Mouse (Mus musculus): Measurements from ENCODE around the gene Trio.

Trio gene

DNA sequence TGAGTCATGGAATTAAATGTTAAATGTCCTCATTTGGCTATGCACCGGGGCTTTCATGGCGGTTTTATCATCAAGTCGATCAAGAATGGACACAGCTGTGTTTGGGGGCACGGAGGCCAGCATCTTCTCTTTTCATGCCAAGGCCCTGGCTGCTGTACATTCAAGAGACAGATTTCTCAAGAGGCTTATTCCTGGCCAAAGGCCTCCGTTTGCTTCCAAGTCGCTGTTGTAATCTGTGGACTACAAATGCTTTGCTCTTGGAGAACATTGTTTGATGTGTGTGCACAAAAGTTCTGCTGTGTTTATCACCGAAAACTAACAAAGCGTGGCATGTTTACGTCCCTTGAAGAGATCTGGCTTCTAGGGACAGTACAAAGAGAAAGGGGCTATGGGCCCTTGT lies 314.9 kb downstream of the Trio start:
- DNase-seq (ENCODE audit: low spot score), result no peak

DNA sequence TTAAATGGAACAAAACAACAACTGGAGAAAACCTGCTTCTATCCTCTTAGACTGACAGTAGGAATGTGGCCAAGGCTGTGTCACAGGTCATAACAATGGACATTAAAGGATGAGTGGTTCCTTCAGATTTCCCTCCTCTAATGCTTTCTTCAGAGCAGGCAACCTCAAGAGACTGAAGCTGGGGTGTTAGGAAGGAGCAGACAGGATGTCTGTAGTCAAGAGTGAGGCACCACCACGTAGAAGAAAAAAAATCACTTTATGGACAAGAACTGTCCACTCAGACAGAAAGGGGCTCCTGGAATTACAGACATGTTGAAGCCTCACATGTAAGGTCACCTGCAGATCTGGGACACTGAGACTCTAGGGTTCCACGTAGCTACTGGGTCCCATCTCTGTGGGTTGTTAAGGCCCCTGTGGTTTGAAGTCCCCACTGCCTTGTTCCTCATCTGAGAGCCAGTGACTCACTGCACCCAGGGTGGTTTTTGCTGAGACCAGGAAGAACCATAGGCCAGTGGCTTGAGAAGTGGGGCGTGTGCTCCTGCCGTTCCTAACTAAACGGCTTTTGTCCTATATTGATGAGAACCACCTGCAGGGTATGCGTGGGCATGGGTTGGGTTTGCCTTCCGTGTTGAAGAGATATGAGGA lies 316.6 kb downstream of the Trio start:
- no peak for DNase-seq (ENCODE audit: low spot score)

DNA sequence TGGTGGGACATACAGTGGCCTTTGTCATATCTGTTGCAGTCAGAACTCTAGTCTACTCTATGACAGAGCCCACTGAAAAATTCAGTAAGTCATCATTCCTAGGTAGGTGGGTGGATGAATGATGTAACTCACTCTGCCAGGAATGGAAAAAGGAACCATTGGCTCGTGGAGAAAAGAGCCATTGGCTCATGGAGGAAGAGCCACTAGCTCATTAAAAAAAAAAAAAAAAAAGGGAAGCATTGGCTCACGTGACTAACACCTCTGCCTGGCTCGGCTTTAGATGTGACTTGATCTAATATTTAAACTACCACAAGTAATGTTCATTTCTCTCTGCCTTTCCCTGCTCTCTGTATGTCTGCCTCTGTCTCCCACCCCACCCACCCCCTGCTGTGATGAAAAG lies 317.1 kb downstream of the Trio start:
- DNase-seq (ENCODE audit: low spot score), result no peak

DNA sequence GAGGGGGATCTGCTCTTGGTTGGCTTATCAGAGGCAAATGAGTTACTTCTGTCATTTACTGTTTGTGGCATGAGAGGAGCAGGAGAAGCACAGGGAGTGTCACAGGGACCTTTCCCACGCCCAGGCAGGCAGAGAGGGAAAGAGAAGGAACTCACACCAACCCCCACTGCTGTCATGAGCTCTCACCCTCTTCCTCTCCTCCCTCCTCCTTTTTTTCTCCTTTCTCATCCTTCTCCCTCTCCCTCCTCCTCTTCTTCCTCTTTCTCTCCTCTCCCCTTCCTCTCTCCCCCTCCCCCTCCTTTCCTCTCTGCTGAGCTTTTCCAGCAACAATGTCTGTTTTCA lies 322.7 kb downstream of the Trio start:
- no peak for DNase-seq (ENCODE audit: low spot score)

DNA sequence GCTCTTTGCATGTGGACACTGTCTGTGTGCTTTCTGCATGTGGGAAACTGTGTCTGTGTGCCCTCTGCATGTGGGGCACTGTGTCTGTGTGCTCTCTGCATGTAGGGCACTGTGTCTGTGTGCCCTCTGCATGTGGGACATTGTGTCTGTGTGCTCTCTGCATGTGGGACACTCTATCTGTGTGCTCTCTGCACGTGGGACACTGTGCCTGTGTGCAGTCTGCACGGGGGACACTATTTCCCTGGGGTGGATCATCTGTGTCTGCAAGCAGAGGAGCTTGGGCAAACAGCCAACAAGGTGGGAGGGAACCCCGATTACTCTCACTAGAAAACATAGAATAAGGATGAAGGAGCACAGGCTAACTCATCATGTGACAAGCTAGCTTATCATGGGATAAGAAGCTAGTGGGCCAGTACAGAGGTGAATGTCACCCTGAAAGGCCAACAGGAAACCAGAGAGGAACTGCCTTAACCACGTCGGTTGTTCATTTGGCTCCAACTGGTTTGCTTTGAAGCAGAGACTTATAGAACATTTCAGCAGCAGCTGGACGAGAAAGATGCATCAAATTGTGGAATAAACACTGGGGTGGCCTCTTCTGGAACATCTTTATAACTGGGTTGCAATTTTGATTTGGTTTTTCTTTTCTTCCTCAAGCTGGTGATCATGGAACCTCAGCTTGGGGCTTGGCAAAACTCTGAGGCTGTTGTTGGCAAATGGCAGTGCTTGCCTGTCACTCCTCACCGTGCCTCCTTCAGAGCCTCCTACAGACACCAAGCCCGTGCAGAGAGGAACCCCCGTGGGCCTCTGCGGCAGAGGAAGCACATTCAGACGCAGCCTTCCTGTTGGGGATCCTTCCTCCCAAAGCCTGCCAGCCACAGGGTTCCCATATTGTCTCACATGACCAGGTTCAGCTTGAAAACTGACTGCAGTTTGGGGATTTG lies 323.3 kb downstream of the Trio start:
- DNase-seq (ENCODE audit: low spot score), result no peak

DNA sequence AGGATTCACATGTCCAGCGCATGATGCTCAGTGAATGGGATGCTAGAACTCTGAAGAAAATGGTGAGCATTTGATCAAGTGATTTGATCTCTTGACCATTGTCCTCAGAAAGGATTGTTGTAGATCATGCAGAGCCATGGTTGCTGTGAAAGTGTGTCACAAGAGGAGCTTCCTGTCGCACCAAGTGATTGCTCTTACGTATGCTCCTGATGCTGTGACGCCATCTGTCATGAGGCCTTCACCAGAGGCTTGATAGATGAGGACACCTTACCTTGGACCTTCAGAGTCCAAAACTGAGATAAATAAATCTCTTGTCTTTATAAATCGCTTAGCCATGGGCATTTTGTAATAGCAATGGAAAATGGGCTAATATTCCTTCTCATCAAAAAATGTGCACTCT lies 328.0 kb downstream of the Trio start:
- no peak for DNase-seq (ENCODE audit: low spot score)

DNA sequence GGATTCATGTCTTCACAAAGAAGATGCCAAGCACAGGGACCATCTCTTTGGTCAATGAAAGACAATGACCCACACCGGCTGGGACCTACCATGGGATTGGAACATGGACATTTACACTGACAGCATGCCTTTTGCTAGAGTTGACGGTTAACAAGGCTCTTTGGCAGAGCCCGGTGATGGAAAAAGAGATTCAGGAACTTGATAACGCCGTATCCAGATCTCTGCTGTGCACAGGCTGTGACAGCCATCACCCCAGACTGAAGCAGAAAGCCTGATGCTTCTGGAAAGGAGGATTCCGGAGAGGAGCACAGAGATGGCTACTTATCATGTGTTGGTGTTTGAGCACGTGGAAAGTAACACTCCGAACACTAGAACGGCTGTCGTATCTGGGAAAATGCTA lies 332.4 kb downstream of the Trio start:
- DNase-seq (ENCODE audit: low spot score), result no peak

DNA sequence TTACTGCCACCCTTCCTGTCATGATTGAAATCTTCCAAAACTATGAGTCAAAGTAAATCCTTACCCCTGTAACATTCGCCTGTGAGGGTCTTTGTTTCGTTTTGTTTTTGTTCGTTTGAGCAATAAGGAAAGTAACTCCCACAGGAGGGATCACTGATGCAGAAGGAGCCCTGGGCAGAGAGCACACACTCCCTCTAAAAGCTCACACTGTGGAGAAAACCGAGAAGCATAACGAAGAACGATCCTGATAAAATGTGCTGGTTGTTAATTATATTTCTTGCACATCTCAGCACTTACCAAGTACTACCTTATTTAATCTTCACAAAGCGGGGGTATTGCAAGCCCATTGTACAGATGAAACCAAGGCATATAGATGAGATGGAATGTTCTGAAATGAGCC lies 333.5 kb downstream of the Trio start:
- DNase-seq (ENCODE audit: low spot score), result no peak

DNA sequence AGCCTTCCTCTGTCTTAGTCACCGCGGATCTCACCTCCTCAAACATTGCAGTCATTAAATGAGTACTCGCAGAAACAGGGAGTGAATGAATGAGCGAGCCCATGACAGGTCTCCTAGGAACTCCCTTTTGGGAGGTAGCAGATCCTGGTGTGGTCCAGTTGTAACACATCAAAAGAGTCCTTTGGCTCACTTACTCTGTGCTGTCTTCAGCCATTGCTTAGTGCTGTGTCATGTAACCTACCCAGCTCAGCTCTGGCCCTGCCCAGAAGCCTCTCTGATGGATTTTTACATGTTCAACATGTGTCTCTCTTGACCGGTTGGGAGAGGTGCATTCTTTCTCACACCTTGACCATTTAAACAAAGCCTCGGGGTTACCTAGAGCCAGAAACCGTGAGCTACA lies 334.4 kb downstream of the Trio start:
- no peak for DNase-seq (ENCODE audit: low spot score)

DNA sequence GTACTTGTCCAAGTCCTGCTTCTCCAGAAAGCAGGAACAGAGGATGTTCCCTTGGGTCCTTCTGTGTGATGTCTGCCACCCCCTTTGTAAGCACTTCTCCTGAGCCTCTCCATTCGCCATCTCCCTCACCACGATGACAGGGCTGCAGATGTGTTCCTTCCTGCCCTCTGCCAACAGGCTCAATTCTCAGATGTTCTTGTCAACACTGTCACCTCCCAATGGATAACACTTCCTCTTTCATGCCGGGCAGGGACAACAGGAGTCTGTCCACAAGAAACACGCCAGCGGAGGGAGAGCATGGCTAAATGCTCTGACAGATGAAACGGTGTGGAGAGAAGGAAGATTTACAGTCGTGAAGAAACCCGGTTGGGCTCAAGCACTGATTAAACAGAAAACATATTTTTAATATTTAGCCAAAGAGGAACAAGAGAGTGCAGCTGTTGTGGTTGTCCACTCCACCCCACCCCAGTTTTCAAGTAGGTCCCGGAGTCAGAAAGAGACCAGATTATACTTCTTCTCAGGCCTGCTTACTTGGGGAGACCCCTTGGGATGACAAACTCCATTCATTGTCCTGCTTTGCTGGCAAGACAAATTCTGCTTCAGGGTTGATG lies 337.5 kb downstream of the Trio start:
- DNase-seq (ENCODE audit: low spot score), result no peak

DNA sequence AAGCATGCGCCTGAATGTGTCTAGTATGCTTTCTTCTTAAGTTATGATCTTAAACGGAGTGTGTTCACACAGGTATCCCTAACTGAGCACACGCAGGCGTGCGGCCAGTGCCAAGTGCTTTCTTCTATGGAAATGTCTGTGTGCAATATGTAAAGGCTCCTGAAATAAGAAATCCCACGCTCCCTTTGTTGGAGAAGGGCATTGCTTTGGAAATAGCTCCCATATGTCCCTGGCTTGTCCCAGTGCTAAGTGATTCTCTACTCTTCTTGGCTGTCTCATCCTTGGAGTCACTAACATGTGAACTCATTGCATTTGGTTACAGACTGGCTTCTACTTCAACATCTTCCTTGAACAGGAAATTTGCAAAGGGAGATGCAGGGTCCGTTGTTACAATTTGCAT lies 340.8 kb downstream of the Trio start:
- DNase-seq (ENCODE audit: low spot score), result no peak

DNA sequence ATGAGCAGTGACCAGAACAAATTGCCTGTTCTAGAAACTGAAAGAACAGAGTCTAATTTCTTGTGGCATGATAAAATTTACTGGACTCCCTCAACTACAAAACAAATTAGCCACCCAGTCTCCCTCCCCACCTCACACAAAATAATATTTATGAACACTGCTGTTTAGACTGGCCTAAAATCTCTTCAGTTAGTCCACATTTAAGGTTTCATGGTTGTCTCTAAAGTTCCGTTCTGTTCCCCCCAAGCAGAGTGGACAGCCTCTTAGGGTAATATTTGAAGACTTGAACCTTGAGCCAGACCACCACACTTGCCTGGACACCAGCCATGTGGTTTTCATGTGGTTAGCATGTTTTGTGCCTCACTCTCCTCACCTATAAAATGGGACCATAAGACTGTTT lies 342.4 kb downstream of the Trio start:
- no peak for DNase-seq (ENCODE audit: low spot score)

DNA sequence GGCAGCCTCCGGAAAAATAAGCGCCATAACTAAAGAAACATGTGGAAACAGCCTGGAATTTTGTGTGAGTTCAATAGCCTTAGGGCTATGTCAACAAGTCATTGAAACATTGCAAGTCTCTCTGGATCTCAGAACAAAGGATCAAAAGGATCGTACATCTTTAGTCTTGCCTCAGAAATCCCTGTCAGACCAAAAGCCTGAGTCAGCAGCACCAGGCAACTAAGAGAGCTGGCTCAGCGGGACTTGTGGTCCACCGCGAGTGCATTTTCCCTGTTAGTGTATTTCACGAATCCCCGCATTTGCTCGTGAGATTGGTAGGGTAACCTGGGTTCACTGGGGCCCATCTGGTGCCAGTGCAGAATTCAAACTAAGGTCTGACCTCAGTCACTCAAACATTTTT lies 343.0 kb downstream of the Trio start:
- DNase-seq (ENCODE audit: low spot score), result no peak

DNA sequence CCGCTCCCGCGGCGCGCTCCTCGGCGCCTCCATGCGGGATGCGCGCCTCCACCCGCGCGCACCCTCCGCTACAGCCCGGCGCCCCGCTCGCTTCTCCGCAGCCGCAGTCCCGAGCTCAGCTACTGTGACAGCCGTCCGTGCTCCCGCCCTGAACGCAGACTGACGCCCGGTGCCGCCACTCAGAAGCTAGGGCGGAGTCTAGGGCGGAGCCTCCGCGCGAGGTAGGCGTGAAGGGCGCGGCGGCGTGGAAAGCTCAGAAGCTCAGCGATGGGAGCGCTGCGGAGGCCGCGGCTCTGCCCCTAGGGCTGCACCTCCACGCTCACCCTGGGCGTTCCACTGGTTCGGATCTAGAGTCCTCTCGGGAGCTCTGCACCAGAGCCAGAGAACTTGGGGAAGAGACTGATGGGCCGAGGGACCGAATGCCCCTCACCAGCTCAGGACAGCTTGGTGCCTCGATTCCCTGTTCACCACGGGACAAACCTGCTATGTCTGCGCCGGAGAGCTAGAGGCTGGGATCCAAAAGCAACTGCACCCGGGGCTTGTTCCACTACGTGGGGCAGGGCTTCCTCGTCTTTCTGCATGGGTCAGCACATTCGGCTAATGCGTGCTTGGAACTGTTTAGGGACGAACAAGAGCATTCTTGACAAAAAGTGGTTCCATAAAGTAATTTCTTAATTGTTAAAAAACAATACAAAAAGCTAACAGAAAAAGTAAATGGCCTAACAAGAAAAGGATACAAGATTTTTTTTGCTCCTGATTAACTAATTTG lies 344.0 kb downstream of the Trio start, which contains the start of gene Otulinl:
Gene Otulinl, minus strand, starts transcription at position 161 of the 769 bp plus-strand sequence.
- DNase-seq (ENCODE audit: low spot score), result peak; percentile 98

DNA sequence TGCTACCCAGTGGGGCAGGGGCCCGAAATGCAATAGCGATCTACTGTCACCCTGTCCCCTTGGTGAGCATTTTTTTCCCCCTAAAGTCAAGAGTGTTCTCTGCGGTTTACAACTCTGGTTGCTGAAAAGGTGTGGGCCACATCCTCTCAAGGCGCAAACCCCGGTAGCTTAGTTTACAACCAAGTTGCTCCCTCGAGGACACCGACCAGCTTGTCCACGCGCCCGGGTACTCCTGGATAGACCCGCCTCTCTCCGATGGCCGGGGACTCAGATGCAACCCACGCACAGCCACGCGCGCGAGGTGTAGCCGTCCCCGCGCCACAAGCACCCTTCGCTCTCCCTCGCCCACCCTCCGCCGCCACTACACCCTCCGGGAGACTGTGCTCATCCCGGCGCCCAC lies 344.7 kb downstream of the Trio start:
- no peak for DNase-seq (ENCODE audit: low spot score)

Measured in ovary, postnatal 10 days (tissue).